Mouse (Mus musculus) left cerebral cortex, adult 9 months (tissue): ENCODE measurements around the gene Ap2a1.

Experiments used
- DNase-seq, 2 experiments: peaks; one replicate each; pipeline ENCODE4 v3.0.0; 2022; ENCODE audit warnings: low spot score in 2 of 2

Gene Ap2a1

GRCm38 (mm10) chr7:44952611-44953306, 23.5 kb upstream of the Ap2a1 start:
- DNase-seq = peak; percentile 74 to 92

GRCm38 (mm10) chr7:44951960-44952359, 22.7 kb upstream of the Ap2a1 start:
- DNase-seq = no peak

GRCm38 (mm10) chr7:44949922-44950321, 20.6 kb upstream of the Ap2a1 start:
- DNase-seq = no peak

DNA sequence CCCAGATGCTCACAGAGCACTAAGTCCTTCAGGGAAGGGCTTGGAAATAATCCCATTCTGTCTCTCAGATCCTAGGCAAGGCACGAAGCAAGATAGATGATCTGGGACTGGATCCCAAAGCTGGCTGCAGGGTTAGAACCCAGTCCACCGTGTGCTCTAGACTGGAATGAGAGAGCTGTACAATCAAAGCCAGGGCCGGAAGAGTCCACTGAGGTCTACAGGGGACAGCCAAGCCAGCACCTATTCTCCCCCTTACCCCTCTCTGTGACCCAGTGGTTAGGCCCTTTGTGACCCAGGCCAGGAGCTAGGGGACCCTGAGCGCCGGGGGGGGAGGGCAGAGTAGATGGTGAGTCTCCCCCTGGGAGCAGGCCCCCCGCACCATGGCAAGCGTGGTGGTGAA, 13.6 kb upstream of the Ap2a1 start, which contains the start of gene Tsks:
TSS of gene Tsks (plus strand) at position 301 of the 400 bp plus-strand sequence.
- DNase-seq = no peak

DNA sequence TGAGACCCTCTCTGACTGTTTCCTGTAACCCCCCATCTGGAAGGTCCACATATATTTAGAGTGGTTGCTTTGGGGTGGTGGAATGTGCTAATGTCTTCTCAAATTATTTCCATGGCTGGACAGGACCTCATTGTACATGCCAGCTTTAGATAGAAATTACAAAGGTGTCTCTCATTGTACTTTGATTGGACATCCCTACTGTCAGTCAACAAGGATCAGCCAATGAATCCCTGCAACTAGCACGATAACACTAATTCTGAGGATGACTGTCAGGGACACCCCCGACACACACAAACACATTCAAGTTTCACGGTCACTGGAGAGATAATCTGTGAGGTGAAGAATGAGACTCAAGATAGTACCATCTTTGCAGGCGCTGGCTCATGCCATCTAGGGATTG, 9.4 kb upstream of the Ap2a1 start:
- DNase-seq = no peak

DNA sequence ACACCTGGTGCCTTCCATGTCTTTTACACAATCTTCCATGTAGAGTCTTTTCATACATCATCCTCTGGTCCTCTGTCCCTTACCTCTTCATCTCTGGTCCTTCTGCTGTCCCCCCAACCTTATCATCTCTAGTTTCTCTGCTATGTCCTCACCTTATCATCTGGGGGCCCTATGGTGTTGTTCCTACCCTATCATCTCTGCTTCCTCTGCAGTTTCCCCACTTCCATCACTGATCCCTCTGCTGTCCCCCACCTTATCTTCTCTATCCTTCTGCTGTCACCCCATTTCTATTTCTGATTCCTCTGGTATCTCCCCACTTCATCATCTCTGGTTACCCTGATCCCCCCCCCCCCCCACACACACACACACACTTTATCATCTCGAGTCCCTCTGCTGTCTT, 726 bp downstream of the Ap2a1 start:
- no peak for DNase-seq

- DNase-seq = no peak
These were observed 3.8 kb downstream of the Ap2a1 start for GRCm38 (mm10) chr7:44925468-44925867.

DNA sequence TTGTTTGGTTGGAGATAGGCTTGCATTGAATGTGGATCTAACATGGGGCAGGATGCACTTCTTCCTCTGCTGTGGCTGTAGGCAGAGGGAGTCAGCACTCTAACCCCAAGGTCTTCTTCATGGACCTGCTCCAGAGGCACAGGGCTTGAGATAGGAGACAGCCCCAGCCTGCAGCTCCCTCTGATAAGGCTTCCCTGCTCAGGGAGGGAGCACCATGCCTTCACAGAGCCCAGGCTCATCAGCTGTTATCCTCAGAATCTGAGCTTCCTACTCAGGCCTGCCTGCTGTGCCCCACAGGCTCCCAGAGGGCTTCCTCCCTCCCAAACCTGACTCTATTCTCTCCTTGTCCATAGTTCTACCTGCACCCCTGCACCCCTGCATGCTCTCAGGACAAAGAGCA, 6.8 kb downstream of the Ap2a1 start:
- DNase-seq = no peak

- DNase-seq = no peak
These were observed 10.2 kb downstream of the Ap2a1 start for GRCm38 (mm10) chr7:44919127-44919526.

- DNase-seq = no peak
These were observed 11.1 kb downstream of the Ap2a1 start for GRCm38 (mm10) chr7:44918219-44918618.

DNA sequence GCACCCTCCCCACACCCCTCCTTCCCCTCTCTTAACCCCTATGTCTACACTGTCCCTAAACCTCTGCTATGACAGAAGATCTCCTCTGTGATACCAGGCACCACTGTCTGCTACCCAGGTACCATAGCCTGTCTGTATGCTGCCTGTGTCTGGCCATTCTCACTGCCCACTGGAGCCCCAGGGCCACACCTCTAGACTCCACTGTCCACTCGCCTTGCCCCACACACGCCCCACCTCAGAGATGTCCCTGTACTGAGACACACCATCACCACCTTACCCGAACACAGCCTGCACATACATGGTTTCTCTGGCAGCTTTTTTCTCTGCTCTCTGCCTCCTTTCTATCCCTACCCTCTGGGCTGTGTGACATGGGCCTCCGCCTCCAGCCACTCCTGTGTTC, 12.4 kb downstream of the Ap2a1 start:
- DNase-seq = no peak

GRCm38 (mm10) chr7:44916191-44916590, 13.1 kb downstream of the Ap2a1 start:
- DNase-seq = no peak

GRCm38 (mm10) chr7:44915314-44915713, 14.0 kb downstream of the Ap2a1 start:
- peak in 1 of 2 experiments; percentile 1 for DNase-seq

DNA sequence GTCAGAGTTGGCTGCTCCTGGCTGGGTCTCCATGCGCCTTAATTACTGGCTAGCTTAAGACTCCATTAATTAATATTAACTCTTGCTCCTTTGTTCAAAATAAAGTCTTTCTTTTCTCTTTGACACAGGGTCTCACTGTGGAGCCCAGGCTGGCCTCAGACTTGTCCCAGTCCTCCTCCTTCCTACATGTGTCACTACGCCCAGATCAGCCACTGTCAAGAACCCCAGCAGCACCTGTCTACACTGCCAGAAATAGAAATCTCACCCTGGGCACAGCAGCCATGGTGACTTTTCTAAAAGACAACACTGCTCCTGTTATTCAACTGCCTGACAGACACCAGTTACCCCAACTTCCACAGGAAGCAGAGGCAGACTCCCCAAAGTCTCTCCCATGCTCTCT, 14.9 kb downstream of the Ap2a1 start:
- no peak for DNase-seq

DNA sequence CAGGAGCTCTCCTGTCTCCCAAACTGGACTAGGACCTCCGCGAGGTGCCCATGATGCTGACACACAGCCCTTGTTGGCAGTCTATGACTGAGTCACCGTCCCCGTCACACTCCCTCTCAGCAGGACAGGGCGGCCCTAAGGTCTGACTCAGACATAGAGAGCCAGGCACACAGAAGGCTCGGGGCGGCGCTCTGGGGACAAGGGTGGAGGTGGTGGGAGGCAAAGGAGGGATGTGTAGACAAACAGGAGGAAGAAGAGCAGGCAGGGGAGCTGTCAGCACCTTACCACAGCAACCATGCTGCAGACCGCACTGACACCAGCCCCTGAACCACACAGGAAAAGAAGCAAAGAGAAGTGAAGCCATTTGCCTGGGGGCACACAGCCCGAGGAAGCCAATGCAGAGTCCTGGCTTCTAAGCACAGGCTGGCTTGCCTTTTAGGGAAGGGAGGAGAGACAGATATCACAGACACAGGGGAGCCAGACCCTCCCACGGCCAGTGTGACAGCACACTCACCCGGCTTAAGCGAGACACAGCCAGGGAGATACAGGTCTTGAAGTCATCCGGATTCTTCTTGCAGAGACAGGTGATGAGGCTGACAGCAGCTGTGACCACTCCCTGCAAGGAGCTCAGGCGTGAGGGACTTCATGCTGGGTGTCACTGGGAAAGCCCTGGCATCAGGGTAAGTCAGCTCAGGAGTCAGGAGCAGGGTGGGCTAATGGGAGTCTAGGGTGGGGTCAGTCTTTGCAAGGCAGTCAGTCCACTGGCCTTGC, 20.4 kb downstream of the Ap2a1 start:
- no peak for DNase-seq

- no peak for DNase-seq
These were observed 23.9 kb downstream of the Ap2a1 start for GRCm38 (mm10) chr7:44905430-44905829.

- DNase-seq = no peak
These were observed 28.0 kb downstream of the Ap2a1 start for GRCm38 (mm10) chr7:44901230-44901722.

GRCm38 (mm10) chr7:44900632-44901031, 28.7 kb downstream of the Ap2a1 start:
- no peak for DNase-seq

- DNase-seq = no peak
These were observed 30.7 kb downstream of the Ap2a1 start for GRCm38 (mm10) chr7:44898607-44899006.

DNA sequence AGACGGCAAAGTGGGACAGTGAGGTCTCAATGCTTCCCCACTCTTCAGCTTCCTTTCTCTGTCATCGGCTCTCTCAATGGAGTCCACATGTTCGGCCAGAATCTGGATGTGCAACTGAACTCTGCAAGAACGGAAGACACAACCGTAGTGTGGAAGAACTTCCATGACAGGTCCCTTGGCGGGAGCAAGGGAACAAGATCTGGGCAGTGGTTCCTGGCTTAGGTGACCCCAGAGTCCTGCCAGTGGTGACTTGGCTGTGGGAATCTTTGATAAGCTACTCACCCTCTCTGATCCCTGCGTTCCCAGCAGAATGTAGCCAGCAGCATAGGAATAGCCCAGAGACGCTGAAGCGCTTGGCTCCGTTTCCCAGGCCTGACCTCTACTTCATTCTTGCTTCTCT, 32.8 kb downstream of the Ap2a1 start:
- DNase-seq = no peak

GRCm38 (mm10) chr7:44895593-44896434, 33.5 kb downstream of the Ap2a1 start, which contains the start of gene Fuz:
TSS of gene Fuz (plus strand) at chr7:44896079.
- DNase-seq = peak; percentile 90 to 95

- no peak for DNase-seq
These were observed 34.1 kb downstream of the Ap2a1 start for GRCm38 (mm10) chr7:44895206-44895592.
